Mouse (Mus musculus): ENCODE data around the gene Xpo5.
A peak's percentile ranks its signal among the peaks of the same experiment; 100 is the strongest.

The Xpo5 gene

DNA sequence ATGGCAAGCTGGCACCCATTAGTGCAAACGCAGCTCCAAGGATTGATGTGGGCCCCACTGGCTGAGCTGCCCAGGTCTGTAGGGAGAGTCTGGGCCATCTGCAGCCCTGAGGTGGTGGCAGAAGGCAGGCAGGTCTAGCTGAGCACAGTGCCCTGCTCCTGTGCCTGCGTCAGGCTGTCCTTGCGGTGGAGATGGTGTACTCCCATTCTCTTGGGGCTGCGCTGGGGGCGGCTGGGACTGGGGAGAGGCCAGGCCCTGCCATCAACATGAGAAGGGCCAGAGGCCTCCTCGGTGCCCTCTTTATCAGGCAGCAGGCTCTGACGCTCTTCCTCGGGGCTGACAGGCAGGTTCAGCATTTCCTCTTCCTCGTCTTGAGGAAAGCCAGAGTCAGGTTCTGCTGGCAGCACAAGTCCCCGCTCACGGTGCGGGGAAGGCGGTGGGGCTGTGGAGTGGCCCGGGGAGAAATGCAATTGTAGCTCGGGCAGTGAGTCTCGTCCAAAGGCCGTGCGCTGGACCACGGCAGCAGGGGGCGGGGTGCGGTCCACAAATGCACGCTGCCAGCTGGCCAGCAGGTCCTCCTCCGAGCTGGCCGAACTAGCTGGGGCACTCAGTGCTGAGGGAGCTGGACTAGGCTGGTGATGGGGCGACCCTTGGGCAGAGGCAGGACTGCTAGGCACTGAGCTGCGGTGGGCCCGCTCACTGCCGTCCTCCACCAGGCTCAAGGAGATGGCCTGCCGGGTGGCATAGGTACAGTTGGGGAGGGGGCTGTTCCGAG lies 55.9 kb downstream of the Xpo5 start:
- no peak for DNase-seq (ENCODE audit: low spot score in 2 of 2)

DNA sequence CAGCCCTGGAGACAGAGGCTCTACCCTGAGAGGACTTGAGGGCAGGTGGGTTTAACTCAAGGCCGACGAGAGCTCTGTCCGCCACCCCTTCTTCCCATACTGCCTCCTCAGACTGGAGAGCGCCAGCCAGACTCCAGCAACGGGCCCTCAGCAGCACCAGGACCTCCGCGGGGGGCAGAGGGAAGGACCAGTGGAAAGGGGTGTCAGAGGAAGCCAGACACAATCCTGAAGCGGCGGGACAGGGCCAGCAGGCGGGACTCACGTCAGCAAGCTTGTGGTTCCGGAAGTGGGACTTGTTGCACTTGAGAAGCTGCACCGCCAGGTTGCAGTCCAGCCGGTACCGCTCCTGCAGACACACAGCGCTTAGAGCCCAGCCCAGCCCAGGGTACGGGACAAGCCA lies 57.1 kb downstream of the Xpo5 start:
- DNase-seq (ENCODE audit: low spot score in 2 of 2), result no peak

DNA sequence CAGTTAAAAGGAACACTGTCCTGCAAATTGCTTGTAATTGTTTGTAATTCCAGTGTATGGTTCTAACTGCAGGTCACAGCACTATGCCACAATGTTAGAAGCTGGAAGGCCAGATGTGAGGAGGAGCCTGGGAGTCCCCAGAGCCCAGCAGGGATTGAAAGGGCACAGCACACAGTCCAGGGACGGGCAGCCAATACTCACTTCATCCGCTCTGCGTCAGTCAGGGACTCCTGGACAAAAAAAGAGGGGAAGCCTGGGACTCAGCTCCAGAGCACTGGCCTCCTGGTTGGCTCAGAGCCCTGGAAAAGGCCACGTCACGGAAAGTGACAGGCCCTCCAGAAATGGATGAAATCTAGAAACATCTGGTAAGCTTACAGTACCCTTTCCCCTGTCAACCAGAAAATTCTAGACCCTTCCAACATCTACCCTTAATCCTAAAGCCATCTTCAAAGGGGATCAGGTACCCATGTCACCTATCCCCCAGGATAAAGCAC lies 59.7 kb downstream of the Xpo5 start:
- no peak for DNase-seq (ENCODE audit: low spot score in 2 of 2)

DNA sequence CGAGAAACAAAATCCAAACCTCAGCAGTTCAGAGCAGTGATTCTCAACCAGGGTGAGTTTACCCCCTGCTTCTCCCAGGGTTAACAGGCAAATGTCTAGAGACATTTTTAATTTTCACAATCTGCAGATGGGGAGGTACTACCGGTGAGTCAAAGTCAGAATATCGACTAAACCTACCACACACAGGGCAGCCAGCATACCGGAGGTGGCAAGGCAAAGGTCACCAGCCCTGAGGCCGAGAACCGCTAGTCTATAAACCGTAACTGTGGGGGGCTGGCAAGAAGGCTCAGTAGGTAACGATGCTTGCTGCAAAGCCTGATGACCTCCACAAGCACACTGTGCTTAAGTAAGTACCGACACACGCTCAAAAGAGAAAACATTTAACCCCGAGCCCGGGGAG lies 62.9 kb downstream of the Xpo5 start:
- DNase-seq (ENCODE audit: low spot score in 2 of 2), result no peak

DNA sequence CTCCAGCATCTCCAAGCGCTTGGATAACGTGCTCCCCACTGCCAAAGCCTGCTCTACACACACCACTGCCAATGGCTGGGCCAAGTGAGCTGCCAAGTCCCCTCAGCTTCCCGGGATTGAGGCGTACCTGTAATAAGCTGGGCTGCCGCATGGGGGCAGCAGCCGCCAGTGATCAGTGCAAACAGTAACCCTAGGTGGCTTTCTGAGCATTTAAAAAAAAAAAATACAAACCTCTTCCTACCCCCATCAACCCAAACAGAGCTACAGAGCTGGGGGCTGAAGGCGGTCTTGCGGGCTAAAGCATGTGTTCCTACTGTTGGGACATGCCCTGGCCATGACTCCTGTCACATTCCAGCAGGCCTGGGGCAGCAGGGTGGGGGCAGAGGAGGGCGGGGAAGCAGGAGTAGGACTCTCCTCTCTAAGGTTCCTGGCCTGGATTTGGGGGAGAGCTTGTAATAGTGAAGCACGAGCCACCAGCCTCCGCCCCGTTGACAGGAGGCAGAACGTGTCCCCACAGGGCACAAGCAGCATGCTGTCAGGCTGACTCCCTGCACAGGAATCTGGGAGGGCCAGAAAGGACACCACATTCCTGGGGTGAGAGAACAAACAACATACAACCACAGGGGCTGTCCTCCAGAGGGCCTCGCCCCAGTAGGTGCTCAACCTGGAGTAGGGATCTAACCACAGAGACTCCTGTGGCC lies 63.5 kb downstream of the Xpo5 start:
- peak; percentile 36 to 78 for DNase-seq (ENCODE audit: low spot score in 2 of 2)

DNA sequence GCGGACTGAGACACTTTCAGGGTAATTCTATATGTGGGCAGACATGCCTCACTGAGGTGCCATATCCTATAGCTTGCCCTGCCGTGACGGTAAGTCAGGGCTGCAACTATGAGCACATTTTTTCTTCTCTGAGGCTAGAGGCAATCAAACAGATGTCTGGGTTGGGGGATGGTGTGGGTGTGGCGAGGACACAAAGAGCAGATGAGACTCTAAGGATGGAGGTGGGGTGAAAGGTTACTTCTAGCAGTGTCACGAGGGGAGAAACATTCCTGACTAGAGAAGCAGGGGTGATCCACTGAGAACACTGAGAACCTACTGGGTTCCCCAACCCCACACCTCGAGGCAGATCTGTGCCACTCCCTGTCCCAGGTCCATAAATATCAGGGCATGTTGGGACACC lies 64.4 kb downstream of the Xpo5 start:
- no peak for DNase-seq (ENCODE audit: low spot score in 2 of 2)

DNA sequence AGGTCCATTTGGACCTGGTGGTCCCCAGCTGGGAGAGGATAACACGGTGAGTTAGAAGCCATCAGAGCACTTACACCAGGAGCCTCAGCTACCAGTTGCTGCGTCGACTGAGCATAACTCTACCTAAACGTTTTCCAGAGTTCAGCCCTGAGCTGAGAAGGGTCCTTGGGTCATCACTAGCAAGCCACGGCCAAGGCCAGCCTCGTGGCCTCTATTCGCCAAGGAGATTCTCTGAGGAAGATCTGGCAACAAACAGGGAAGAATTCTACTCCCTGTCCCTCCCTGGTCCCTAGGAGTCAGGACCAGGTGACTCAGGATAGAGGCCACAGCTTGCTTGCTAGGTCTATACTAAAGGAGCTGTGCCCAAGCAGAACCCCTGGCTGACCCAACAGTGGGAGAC lies 64.9 kb downstream of the Xpo5 start:
- DNase-seq (ENCODE audit: low spot score in 2 of 2), result no peak

DNA sequence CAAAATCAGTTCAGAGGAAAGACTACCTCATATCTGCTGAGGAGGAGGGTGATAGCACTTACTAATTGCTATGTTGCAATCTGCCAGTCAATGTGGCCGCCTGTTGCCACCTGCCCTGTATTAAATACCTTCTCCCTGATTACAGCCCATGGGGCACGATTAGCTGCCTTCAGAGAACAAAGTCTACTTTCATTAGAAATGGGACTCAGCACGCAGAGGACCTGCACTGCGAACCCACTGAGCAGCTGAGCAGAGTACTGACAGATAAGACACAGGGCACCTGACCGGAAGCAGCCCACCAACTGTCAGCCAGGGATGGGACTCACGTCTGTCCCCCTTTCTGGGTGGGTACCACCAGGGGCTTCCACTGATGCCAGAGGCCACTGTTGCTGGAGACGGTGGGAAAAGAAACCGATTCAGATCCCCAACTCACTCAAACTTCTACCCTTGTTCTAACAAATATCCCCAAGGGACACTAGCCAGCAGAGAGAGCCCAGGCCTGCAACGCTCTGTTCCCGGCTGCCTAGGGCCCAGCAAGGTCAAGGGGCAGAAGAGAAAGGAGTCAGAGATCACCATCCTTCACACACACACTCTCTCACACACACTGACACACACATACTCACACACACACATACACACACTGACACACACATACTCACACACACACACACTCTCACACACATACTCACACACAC lies 65.6 kb downstream of the Xpo5 start:
- DNase-seq (ENCODE audit: low spot score in 2 of 2), result no peak

DNA sequence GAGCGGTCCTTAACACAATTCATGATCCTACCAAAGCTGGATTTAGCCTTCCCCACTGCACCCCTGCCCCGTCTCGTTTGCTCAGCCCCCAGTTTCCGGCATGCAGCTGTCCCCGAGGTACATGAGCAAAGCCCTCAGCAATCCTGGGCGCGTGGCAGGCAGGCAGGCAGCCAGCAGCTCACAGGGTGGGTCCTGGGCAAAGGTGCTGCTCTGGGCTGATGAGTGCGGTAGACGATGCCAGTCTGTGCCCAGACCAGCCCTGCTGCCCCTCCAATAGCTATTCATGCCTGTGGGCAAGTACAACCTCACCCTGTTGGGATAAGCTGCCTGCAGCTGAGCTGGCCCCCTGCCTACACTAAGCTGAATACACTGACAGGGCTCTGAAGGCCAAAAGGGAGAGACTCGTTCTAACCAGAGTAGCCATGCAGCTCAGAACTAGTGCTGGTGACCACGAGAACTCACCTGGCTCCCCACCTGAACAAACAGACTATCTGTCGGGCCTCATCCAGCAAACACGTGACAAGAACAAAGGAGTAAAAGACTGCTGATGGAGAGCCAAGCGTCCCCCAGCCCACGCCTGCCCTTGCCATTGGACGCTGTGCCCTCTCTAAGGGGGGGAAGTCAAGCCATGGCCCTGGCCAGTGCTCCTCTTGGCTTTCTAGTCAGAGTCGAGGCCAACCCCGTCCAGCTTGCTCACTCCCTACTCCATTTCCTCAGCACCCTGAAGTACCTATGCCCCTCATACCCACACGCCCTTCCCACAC lies 67.4 kb downstream of the Xpo5 start:
- no peak for DNase-seq (ENCODE audit: low spot score in 2 of 2)

DNA sequence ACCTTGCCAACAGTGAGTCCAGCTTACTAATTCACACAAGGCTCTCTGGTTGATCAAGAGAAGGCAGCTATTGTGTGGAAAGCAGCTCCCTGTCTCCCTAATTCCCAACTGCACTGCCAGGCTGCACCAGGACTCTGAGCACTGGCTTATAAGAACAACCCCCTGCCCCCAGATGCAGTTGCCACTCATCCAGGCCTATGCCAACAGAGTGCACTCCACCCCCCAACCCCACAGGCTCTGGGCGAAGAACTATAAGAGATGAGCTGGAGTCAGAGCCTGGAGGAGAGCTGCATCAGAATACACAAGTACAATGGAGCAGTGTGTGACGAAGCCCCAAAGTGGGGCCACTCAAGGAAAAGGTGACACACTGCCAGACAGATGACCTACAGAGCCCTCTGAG lies 69.5 kb downstream of the Xpo5 start:
- no peak for DNase-seq (ENCODE audit: low spot score in 2 of 2)

DNA sequence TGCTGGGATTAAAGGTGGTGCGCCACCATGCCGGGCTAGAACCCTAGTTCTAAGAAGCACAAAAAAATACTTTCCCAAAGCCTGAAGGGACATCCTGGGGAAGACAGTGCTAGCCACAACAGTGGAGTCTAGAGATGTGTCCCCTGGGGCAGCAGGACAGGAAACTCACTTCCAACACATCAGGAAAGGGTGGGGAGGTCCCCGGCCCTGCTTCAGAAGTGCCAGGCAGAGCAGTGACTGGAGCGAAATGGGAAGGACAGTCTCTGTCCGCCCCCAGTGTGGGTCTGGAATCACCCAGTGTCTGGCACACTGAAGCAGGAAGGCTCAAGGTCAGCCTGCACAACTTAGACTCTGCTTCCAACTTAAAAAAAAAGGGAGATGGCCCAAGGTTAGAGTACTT lies 70.1 kb downstream of the Xpo5 start:
- no peak for DNase-seq (ENCODE audit: low spot score in 2 of 2)

DNA sequence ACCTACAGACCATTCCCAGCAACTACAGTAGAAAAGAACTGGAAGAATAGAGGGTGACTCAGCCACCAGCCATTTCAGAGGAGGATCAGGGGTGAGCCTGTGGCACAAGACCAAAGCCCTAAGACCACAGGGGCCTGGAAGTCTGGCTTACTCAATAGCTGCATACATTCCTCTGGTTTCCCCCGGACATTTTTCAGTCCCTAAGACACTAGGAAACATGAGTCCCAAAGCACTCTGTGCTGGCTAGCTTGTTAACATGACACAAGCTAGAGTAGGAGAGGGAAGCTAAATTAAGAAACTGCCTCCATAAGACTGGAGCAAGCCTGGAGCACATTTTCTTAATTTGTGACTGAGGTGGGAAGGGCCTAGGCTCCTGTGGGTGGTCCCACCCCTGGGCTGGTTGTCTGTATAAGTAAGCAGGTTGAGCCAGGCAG lies 71.2 kb downstream of the Xpo5 start:
- no peak for DNase-seq (ENCODE audit: low spot score in 2 of 2)

DNA sequence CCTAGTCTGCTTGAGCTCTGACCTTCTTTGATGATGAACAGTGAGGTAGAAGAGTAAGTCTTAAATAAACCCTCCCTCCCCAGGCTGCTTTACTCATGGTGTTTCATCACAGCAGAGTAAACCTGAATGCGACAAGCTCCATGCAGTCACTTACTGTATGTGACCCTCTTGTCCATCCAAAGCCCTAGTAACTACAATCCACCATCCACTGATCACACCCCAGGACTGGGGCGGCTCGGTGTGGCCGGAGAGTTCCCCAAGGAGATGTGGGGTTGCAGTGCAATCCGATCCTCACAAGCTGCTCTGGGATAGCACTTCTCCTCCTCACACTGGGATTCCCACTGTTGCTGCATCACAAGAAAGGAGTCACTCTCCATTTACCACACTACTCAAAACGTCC lies 71.9 kb downstream of the Xpo5 start:
- DNase-seq (ENCODE audit: low spot score in 2 of 2), result no peak

DNA sequence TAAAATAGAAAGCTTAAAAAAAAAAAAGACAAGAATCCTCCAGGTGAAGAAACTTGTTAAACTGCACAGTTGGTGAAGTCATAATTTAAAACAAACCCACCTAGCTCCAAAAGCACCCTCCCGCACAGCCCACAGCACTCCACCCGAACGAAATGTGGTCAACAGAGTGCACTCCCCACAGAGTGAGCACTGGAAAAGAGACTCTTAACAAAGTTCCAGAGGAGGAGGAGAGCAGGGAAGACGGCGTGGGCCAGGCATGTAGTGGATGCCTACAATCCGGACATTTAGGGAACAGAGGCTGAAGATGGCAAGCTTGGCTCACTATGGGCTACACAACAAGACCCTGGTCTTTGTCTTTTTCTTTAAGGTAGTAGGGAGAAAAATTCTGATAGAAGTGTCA lies 72.5 kb downstream of the Xpo5 start:
- no peak for DNase-seq (ENCODE audit: low spot score in 2 of 2)

DNA sequence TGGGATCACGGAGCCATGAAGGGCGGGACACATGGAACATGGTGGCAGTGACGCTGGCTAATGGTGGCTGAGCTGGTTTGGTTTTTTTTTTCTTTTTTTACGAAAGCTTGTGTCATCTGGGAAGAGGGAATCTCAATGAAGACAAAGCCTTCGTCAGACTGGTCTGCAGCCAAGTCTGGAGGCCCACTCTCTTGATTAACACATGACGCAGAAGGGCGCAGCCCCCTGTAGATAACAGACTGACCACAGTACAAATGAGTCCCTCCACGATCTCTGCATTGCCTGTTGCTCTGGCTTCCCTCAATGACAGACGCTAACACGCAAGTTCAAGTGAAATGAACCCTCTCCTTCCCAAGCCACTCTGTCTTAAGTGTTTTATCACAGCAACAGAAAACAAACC lies 72.9 kb downstream of the Xpo5 start:
- no peak for DNase-seq (ENCODE audit: low spot score in 2 of 2)

DNA sequence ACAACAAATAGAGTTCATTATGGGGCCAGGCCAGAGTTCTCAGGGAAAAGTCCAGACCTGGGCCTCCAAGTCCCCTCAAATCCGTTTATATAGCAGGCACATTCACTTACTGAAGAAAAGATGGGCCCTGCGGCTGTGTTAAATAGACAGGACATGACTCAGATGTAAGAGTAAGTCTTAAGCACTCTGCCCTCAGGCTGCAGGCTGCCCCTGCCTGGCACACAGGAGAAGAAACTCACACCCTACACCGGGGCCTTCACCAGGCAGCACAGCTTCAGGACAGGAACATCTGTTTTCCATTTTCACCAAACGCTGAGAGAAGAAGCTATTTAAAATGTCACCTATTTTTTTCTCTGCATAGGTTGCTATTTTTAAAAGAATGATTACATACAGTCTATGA lies 75.0 kb downstream of the Xpo5 start:
- DNase-seq (ENCODE audit: low spot score in 2 of 2), result no peak

DNA sequence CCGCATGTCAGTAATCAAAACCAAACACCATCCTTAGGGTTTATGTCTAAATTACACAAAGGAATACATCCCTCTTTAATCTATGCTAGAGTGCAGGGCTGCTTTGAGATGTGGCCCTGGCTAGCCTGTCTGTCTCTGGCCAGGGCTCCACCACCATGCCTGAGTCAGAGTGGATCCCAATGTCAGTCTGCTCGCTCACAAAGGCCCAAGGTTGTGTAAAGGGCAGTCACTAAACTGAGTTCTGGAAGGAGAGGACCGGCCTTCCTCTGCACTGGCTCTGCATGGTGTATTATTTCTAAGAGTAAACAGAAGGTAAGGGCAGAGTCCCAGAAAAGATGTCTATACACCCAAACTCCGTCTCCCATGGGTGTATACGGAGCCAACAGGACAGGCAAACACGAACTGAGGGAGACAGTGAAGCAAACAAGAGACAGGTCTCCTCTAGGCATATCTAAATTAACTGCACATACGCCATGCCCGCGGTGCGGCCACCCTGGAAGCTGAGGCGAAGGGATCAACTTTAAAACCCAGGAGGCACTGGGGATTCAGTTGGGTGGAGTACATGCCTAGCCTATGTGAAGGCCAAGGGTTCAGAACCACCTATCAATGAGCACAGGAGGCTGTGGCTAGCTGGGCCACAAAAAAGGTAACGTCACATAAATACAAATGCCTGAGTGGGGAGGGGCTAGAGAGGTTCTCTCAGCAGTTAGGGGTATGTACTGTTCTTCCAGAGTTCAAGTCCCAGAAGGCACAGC lies 75.6 kb downstream of the Xpo5 start:
- no peak for DNase-seq (ENCODE audit: low spot score in 2 of 2)

DNA sequence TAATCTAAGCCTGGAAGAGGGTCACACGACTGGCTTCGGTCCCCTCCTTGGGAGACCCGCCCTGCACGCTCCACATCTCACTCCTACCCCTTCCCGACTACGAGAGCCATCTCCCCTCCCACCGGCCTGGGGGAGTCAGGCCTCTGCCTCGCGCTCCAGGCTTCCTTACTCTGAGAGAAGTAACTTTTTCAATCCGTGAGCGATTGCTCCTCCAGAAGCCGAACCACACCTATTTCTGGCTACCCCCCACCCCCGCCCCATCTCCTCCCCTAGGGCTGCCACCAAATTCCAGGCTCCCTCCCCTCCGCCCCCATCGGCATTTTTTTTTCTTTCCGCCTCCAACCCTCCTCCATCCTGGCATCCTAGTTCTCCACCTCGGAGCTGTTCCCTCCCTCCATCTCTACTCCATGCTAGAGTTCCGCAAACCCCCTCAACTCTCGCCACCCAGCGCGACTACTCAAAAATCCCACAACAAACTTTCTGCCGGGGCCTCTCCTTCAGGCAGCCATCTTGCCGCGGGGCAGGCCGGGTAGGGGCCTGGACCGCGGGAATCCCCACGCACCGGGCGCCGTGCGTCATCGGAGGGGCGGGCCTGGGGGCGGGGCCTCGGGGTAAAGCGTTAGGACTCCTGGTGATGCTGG lies 80.0 kb downstream of the Xpo5 start, which contains the start of gene Tjap1:
Tjap1 (minus strand) TSS at position 544 of the 641 bp plus-strand sequence.
- DNase-seq (ENCODE audit: low spot score in 2 of 2), result peak; percentile 69 to 78

DNA sequence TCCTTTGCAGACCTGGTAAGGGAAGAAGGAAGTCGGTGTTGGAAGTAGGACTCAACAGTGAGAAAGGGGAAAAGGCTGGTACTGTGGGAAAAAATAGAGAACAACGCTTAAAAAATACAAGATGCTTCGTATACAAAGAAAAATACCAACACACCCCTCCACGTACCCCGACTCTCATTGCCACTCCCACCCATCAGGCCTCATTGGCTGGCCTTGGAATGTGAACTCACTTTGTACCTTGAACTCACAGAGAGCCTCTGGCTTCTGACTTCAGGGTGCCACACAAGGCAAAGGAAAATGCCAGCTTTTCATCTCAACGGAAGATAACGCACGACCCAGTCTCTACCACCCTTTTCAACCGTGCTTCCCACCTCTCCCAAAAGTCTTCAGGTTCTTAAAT lies 80.6 kb downstream of the Xpo5 start:
- no peak for DNase-seq (ENCODE audit: low spot score in 2 of 2)

DNA sequence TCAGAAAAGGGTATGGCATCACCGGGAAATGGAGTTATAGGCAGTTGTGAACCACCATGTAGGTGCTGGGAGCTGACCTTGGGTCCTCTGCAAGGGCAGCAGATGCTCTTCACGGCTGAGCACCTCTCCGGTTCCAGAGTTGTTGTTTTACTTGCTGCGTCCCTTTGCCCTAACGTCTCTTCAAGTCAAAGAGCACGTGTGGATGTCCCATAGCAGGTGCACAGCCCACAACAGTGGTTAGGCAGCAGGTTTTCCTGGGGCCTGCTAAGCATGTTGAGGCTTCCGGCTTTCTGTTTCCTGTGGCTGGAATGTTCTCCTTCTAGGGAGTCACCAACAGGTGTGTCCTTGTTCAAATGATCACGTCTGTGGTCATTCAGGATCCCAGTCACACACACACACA lies 81.3 kb downstream of the Xpo5 start:
- DNase-seq (ENCODE audit: low spot score in 2 of 2), result peak in 1 of 2 experiments; percentile 22

DNA sequence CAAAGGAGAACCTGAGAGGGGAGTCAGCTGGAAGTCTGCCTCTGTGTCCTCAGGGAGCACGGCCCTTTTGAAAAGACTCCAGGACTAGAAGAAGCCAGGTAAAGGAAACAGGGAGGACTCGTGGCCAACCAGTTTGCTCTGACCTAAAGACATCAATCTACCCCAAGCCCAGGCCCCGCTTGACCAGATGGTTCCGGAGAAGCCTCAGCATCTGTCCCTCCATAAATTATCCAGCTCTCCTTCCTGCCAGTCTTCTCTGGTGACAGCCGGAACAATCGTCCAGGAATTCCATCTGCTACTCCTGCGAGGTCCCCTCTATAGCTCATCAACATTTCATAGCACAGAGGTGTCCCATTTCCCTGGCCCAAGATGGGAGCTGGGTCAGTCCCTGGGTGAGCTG lies 82.1 kb downstream of the Xpo5 start:
- DNase-seq (ENCODE audit: low spot score in 2 of 2), result no peak
